8 mouse cellular contexts compared by ENCODE assay signal in the genomic region with DNA sequence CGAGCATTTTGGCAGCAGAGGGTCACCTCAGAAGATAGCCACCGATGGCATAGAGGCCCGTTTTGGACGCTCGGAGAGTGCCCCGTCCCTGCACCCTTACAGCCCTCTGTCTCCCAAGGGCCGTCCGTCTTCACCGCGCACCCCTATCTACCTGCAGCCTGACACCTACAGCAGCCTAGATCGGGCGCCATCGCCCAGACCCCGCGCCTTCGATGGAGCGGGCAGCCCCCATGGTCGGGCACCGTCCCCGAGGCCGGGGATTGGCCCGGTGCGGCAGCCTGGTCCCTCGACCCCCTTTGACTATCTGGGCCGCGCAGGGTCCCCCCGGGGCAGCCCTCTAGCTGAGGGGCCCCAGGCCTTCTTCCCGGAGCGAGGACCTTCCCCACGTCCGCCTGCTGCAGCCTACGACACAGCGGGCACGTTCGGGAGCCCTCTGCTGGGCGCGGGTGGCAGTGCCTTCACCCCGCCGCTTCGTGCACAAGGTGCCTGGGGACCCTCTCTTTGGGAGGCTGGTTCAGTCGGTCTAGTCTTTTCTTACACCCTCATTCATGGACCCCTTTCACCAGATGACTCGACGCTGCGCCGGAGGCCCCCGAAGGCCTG. TPM values are rescaled to one million over a fixed set of nuclear protein-coding genes. Genes with fewer than 3 reads are reported as not detected.
A peak's percentile ranks its signal among the peaks of the same experiment; 100 is the strongest.
DNase-seq lines count a peak whose midpoint lies in the region; ATAC-seq lines count a peak whose summit lies in the region.

No protein-coding gene starts in this region.

- intact Hi-C loops in left cerebral cortex, postnatal 4 days (cut with DNase I), result no loop called here

- peak; percentile 89 for ATAC-seq in forebrain, embryonic 15.5 days (replicated peaks)
- peak; percentile 84 for ATAC-seq in hindbrain, embryonic 15.5 days (ENCODE audit: low FRiP score, low read depth)
- peak; percentile 81 for ATAC-seq in midbrain, embryonic 12.5 days (ENCODE audit: low FRiP score, low read depth)

- H3K9ac ChIP-seq in forebrain, embryonic 15.5 days (replicated peaks), result peak overlapping the region; percentile 71
- H3K9ac ChIP-seq in hindbrain, embryonic 15.5 days, result peak overlapping the region; percentile 54
- peak overlapping the region; percentile 64 for H3K9ac ChIP-seq in midbrain, embryonic 12.5 days (replicated peaks)

- no peaks in the 10 kb centered on the region for H3K27me3 ChIP-seq in forebrain, embryonic 15.5 days
- H3K27me3 ChIP-seq in hindbrain, embryonic 15.5 days, result peaks cover 7% of the 10 kb centered on the region; the same call in 1 of the 2 replicates
- peaks cover 15% of the 10 kb centered on the region for H3K27me3 ChIP-seq in midbrain, embryonic 12.5 days

- peak overlapping the region; percentile 73 for H3K4me2 ChIP-seq in forebrain, embryonic 15.5 days (replicated peaks)
- H3K4me2 ChIP-seq in hindbrain, embryonic 15.5 days, result peak overlapping the region; percentile 70
- peak overlapping the region; percentile 68 for H3K4me2 ChIP-seq in midbrain, embryonic 12.5 days (replicated peaks)

- H3K27ac ChIP-seq in forebrain, embryonic 15.5 days (replicated peaks), result no peak overlapping the region
- no peak overlapping the region for H3K27ac ChIP-seq in hindbrain, embryonic 15.5 days (replicated peaks)
- no peak overlapping the region; the same call in 1 of the 2 replicates for H3K27ac ChIP-seq in midbrain, embryonic 12.5 days (replicated peaks)

- H3K4me1 ChIP-seq in forebrain, embryonic 15.5 days, result peaks cover 4% of the 10 kb centered on the region
- peaks cover 5% of the 10 kb centered on the region for H3K4me1 ChIP-seq in hindbrain, embryonic 15.5 days (replicated peaks)
- peaks cover 4% of the 10 kb centered on the region; the same call in 1 of the 2 replicates for H3K4me1 ChIP-seq in midbrain, embryonic 12.5 days

- 8% methylated on average over 46 of the region's 46 CpGs for WGBS in forebrain, embryonic 15.5 days
- 11% methylated on average over 45 of the region's 46 CpGs for WGBS in hindbrain, embryonic 15.5 days
- WGBS in midbrain, embryonic 12.5 days, result 10% methylated on average over 46 of the region's 46 CpGs

- DNase-seq in gastrocnemius, adult 18-20 months (ENCODE audit: low spot score), result peak; percentile 37
- DNase-seq in gastrocnemius, postnatal 25 days, result no peak
- DNase-seq in cerebellum, adult 18-20 months, result peak; percentile 77 to 85
- DNase-seq in left cerebral cortex, postnatal 4 days, result peak; percentile 75
- peak; percentile 54 to 86 for DNase-seq in spleen, postnatal 4 days (ENCODE audit: low spot score in 2 of 2)

- no peaks in the 10 kb centered on the region for H3K36me3 ChIP-seq in forebrain, embryonic 15.5 days
- H3K36me3 ChIP-seq in hindbrain, embryonic 15.5 days, result no peaks in the 10 kb centered on the region
- 0 out of 2 replicates have a peak, but pooled peaks cover 3% of the 10 kb centered on the region for H3K36me3 ChIP-seq in midbrain, embryonic 12.5 days

- peak overlapping the region; percentile 45 for H3K4me3 ChIP-seq in forebrain, embryonic 15.5 days
- peak overlapping the region; percentile 42 for H3K4me3 ChIP-seq in hindbrain, embryonic 15.5 days
- peak overlapping the region; percentile 47 for H3K4me3 ChIP-seq in midbrain, embryonic 12.5 days

- H3K9me3 ChIP-seq in forebrain, embryonic 15.5 days, result no peaks in the 10 kb centered on the region
- H3K9me3 ChIP-seq in hindbrain, embryonic 15.5 days, result no peaks in the 10 kb centered on the region
- H3K9me3 ChIP-seq in midbrain, embryonic 12.5 days, result no peaks in the 10 kb centered on the region

RNA-seq across cellular contexts. Expression of gene Ppp1r13l, which starts 10.4 kb away (rescaled TPM):
- 1 to 10 TPM; 3.6 to 5.3 TPM for total RNA-seq in gastrocnemius, adult 18-20 months (2021)
- 1 to 10 TPM; 2.6 TPM for total RNA-seq in gastrocnemius, postnatal 25 days (2021)
- polyA plus RNA-seq in forebrain, embryonic 15.5 days (2015; fragmentation: Nextera tagmentation; extraction: Ambion mirVana), result 2.6 and 2.7 TPM in 2 replicates
- 2.6 and 3.0 TPM in 2 replicates for polyA plus RNA-seq in hindbrain, embryonic 15.5 days (2015; fragmentation: Nextera tagmentation; extraction: Ambion mirVana)
- total RNA-seq in left cerebral cortex, postnatal 4 days (2021), result 1 to 10 TPM; 6.0 to 6.4 TPM
- 3.6 and 4.1 TPM in 2 replicates for polyA plus RNA-seq in midbrain, embryonic 12.5 days (2016; fragmentation: Nextera tagmentation; extraction: Ambion mirVana)

RNA-seq across cellular contexts. Expression of gene Cd3eap, which starts 10.6 kb away (rescaled TPM):
- 10 to 100 TPM; 10.8 to 11.4 TPM for total RNA-seq in gastrocnemius, adult 18-20 months (2021)
- 10 to 100 TPM in 1 of 2 experiments, 1 to 10 TPM in 1; 8.5 to 10.1 TPM for total RNA-seq in gastrocnemius, postnatal 25 days (2021)
- polyA plus RNA-seq in forebrain, embryonic 15.5 days (2015; fragmentation: Nextera tagmentation; extraction: Ambion mirVana), result 23.9 and 24.0 TPM in 2 replicates
- polyA plus RNA-seq in hindbrain, embryonic 15.5 days (2015; fragmentation: Nextera tagmentation; extraction: Ambion mirVana), result 21.2 and 22.5 TPM in 2 replicates
- 10 to 100 TPM; 15.9 to 18.7 TPM for total RNA-seq in left cerebral cortex, postnatal 4 days (2021)
- polyA plus RNA-seq in midbrain, embryonic 12.5 days (2016; fragmentation: Nextera tagmentation; extraction: Ambion mirVana), result 19.1 and 20.6 TPM in 2 replicates

RNA-seq across cellular contexts. Expression of gene Ercc2, which starts 11.9 kb away (rescaled TPM):
- total RNA-seq in gastrocnemius, adult 18-20 months (2021), result 10 to 100 TPM in 1 of 2 experiments, 1 to 10 TPM in 1; 9.0 to 10.6 TPM
- 1 to 10 TPM; 7.8 to 8.8 TPM for total RNA-seq in gastrocnemius, postnatal 25 days (2021)
- polyA plus RNA-seq in forebrain, embryonic 15.5 days (2015; fragmentation: Nextera tagmentation; extraction: Ambion mirVana), result 22.8 and 24.2 TPM in 2 replicates
- 23.8 and 24.4 TPM in 2 replicates for polyA plus RNA-seq in hindbrain, embryonic 15.5 days (2015; fragmentation: Nextera tagmentation; extraction: Ambion mirVana)
- 10 to 100 TPM; 46.1 to 62.8 TPM for total RNA-seq in left cerebral cortex, postnatal 4 days (2021)
- 27.5 and 30.3 TPM in 2 replicates for polyA plus RNA-seq in midbrain, embryonic 12.5 days (2016; fragmentation: Nextera tagmentation; extraction: Ambion mirVana)

RNA-seq across cellular contexts. Expression of gene Ercc1, which starts 25.3 kb away (rescaled TPM):
- total RNA-seq in gastrocnemius, adult 18-20 months (2021), result 10 to 100 TPM; 30.0 to 30.8 TPM
- 10 to 100 TPM; 21.5 to 25.4 TPM for total RNA-seq in gastrocnemius, postnatal 25 days (2021)
- polyA plus RNA-seq in forebrain, embryonic 15.5 days (2015; fragmentation: Nextera tagmentation; extraction: Ambion mirVana), result 94.6 and 95.4 TPM in 2 replicates
- polyA plus RNA-seq in hindbrain, embryonic 15.5 days (2015; fragmentation: Nextera tagmentation; extraction: Ambion mirVana), result 84.8 and 88.9 TPM in 2 replicates
- total RNA-seq in left cerebral cortex, postnatal 4 days (2021), result 10 to 100 TPM; 60.1 to 70.9 TPM
- polyA plus RNA-seq in midbrain, embryonic 12.5 days (2016; fragmentation: Nextera tagmentation; extraction: Ambion mirVana), result 103 and 114 TPM in 2 replicates

RNA-seq across cellular contexts. Expression of gene Klc3, which starts 34.0 kb away (rescaled TPM):
- total RNA-seq in gastrocnemius, adult 18-20 months (2021), result under 1 TPM in 1 of 2 experiments, not detected in 1; 0.21 TPM
- under 1 TPM in 1 of 2 experiments, not detected in 1; 0.43 TPM for total RNA-seq in gastrocnemius, postnatal 25 days (2021)
- 2.2 and 2.3 TPM in 2 replicates for polyA plus RNA-seq in forebrain, embryonic 15.5 days (2015; fragmentation: Nextera tagmentation; extraction: Ambion mirVana)
- 1.2 and 2.1 TPM in 2 replicates for polyA plus RNA-seq in hindbrain, embryonic 15.5 days (2015; fragmentation: Nextera tagmentation; extraction: Ambion mirVana)
- total RNA-seq in left cerebral cortex, postnatal 4 days (2021), result 1 to 10 TPM; 1.2 to 1.3 TPM
- polyA plus RNA-seq in midbrain, embryonic 12.5 days (2016; fragmentation: Nextera tagmentation; extraction: Ambion mirVana), result 1.1 and 2.7 TPM in 2 replicates

Comparison
In these comparisons a context has a peak if more than half of its experiments do, and no peak if none do; other contexts are left out.
1. RNA of gene Ercc2, which starts 11.9 kb away (total RNA-seq): 46.1 to 62.8 TPM in left cerebral cortex, postnatal 4 days; 9.0 to 10.6 TPM in gastrocnemius, adult 18-20 months and 7.8 to 8.8 TPM in gastrocnemius, postnatal 25 days; every median in the first group is over 4 times any median in the second.
2. Peak in every context shown above with its lines, with median percentiles within 50 percentile points of each other: ATAC-seq, H3K4me2 ChIP-seq, H3K4me3 ChIP-seq and H3K9ac ChIP-seq.